Mouse (Mus musculus) splenic B cell, adult 2 months (primary cell): ENCODE data around the gene Chl1.

Experiments used
- DNase-seq: peaks from one replicate; pipeline ENCODE4 v3.0.0-alpha.2; 2011; ENCODE audit warnings: low read depth, low spot score
- H3K27me3 ChIP-seq: 2 replicates; pipeline ENCODE4 v1.6.1; 2012; ENCODE audit warnings: mild to moderate bottlenecking, low read length, moderate library complexity, mixed read lengths; ENCODE audit not compliant: control insufficient read depth, poor library complexity, insufficient read depth, severe bottlenecking
- H3K36me3 ChIP-seq: 2 replicates; pipeline ENCODE4 v1.6.1; 2012; ENCODE audit warnings: mild to moderate bottlenecking, low read length, moderate library complexity, mixed read lengths; ENCODE audit not compliant: control insufficient read depth, poor library complexity, insufficient read depth, severe bottlenecking

Gene Chl1

GRCm38 (mm10) chr6:103514756-103515155 lies 4.4 kb downstream of the Chl1 start:
- no peak for DNase-seq
- Histone ChIP-seq H3K36me3 (no peaks in the 10 kb centered on the region), H3K27me3 (no peaks in the 10 kb centered on the region; the same call in 1 of the 2 replicates)

DNA sequence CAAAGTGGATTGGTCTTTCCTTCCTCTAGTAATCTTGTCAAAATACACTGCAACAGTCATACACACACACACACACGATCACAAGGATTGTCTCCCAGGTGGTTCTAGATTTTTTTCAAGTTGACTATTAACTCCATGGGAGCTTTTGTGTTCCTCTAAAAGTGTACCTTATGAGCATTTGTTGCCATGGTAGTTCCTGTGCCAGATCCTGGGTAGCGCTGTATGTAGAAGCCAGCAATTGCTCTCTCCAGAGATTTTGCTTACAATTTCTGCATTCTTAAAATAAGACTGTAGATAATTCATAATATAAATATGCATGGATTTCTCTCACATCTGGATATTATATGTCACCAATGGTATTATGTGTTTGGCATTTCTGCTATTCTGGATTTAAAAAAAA lies 9.2 kb downstream of the Chl1 start:
- no peak for DNase-seq
- H3K27me3 ChIP-seq, result no peaks in the 10 kb centered on the region
- no peaks in the 10 kb centered on the region for H3K36me3 ChIP-seq

DNA sequence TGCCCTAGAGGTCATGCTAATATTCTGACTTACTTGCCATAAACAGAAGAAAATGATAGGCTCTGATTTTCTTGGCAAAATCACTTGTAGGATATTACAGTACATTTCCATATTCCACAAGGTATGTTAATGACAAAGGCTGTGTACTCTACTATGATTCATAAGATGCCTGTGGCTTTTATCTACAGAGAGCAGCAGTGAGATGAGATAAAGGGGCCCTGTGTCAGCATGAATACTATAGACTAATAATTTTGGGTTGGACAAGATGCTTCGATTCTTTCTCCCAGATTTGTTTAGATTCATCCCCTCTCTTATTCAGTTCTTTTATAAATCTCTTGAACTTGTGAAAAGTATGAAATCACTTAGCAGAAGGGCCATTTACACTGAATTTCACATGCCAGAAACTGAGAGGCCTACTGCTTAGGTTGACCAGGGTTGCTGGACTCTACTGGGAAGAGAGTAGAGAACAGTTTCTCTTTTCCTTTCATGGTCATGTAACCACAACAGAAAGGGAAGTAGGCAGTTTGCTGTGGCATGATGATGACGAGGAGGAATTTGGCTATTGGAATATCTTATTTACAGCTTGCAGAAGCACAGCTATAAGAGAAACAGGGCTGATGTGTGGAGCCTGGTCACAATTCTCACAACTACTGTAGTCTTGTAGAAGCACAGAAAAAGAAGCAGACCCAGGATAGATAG lies 15.1 kb downstream of the Chl1 start:
- no peaks in the 10 kb centered on the region; the same call in 1 of the 2 replicates for H3K27me3 ChIP-seq
- no peaks in the 10 kb centered on the region for H3K36me3 ChIP-seq
- DNase-seq, result no peak

DNA sequence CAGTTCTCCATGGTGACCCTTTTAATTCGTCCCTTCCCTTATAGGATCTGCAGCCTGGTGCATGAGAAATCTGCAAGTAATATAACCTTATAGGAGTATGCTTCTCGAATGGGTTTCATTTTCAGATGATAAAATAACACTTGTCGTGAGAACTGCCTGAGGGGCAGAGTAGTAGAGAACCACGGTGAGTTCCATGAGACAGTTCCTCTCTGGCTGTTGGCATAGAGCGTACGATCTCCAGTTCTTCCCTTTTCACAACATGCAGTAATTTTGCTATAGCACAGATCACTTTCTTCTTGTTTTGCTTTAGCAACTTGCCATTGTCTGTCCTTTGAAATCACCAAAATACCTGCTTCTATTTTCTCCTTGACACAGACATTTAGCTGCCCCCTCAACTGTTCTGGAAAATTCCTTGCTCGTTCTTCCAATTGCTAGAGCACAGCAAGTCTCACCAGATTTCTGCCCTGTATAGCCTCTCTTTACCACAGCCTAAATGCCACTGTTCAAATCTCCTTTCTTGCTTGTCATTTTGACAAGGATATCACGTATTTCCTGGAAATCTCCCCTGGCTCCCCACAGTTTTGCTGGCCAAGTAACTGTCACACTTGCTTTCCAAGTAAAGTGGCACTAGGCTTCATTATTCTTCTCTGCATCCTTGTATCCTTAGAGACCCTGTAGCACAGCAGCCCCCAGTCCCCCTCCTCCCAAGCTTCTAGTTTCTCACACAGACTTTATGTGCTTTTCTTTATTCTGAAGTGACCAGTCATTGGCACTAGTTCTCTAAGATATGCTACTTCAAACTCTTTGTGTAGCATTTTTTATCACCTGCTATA lies 16.8 kb downstream of the Chl1 start:
- H3K36me3 ChIP-seq, result no peaks in the 10 kb centered on the region
- DNase-seq, result no peak
- no peaks in the 10 kb centered on the region; the same call in 1 of the 2 replicates for H3K27me3 ChIP-seq

- DNase-seq, result no peak
- Histone ChIP-seq H3K27me3 (no peaks in the 10 kb centered on the region), H3K36me3 (no peaks in the 10 kb centered on the region)
These were observed 22.7 kb downstream of the Chl1 start for GRCm38 (mm10) chr6:103533048-103533447.

GRCm38 (mm10) chr6:103534027-103534426 lies 23.6 kb downstream of the Chl1 start:
- no peaks in the 10 kb centered on the region for H3K27me3 ChIP-seq
- no peak for DNase-seq
- H3K36me3 ChIP-seq, result no peaks in the 10 kb centered on the region

DNA sequence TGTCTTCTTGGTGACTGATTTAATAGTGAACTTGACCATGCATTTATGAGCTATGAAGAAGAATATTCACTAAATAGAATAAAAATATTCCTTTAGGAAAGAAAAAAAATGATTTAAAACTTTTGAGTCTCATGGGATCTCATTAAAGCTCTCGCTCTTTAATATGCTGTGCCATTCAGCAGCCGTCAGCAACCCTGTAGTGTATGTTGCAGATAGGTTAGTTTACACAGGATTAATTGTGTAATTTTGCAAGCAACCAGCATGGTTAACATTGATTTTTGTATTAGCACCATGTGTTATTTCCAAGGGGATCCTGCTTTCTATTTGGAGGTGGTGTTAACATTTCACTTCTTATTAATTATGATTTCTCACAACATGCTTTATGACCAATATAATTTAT lies 32.2 kb downstream of the Chl1 start:
- no peaks in the 10 kb centered on the region for H3K27me3 ChIP-seq
- H3K36me3 ChIP-seq, result no peaks in the 10 kb centered on the region
- no peak for DNase-seq

DNA sequence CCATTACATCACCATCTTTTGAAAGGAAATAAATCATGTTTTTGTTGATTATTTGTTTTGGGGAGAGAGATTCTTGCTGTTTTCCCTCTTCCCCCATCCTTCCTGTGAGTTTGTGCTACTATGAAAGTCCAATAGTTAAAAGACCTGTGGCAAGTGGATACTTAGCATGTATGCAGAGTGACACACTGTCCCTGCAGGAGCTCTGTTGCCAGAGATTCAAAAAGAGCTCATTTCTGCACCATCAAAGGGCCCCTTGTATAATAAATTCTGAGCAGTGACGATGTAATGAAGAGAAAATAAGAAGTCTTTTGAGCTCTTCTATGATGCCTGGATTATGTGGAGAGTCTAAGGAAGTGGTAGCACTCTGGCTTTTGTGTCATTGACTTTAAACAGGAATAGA lies 33.4 kb downstream of the Chl1 start:
- H3K36me3 ChIP-seq, result no peaks in the 10 kb centered on the region
- no peak for DNase-seq
- no peaks in the 10 kb centered on the region for H3K27me3 ChIP-seq

DNA sequence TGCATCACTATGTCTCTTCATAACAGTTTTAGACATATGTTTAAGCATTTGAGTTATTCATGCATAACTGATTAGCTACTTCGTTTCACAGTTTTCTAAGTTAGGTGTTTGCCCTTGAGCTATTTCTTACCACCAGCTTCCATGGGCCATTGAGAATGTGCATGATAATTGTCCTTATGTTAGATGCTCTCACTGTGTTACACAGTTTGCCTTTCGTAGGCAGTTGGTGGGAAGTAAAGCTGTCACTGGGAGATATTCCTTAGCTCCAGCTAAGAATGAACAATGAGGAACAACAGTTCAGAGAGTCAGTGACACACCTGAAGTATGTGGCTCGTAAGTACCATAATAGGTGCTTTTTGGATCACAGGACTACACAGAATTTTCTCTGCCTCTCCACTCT lies 35.9 kb downstream of the Chl1 start:
- DNase-seq, result no peak
- Histone ChIP-seq H3K27me3 (no peaks in the 10 kb centered on the region), H3K36me3 (no peaks in the 10 kb centered on the region)

GRCm38 (mm10) chr6:103549929-103550328 lies 39.5 kb downstream of the Chl1 start:
- H3K27me3 ChIP-seq, result no peaks in the 10 kb centered on the region
- no peak for DNase-seq
- H3K36me3 ChIP-seq, result no peaks in the 10 kb centered on the region

DNA sequence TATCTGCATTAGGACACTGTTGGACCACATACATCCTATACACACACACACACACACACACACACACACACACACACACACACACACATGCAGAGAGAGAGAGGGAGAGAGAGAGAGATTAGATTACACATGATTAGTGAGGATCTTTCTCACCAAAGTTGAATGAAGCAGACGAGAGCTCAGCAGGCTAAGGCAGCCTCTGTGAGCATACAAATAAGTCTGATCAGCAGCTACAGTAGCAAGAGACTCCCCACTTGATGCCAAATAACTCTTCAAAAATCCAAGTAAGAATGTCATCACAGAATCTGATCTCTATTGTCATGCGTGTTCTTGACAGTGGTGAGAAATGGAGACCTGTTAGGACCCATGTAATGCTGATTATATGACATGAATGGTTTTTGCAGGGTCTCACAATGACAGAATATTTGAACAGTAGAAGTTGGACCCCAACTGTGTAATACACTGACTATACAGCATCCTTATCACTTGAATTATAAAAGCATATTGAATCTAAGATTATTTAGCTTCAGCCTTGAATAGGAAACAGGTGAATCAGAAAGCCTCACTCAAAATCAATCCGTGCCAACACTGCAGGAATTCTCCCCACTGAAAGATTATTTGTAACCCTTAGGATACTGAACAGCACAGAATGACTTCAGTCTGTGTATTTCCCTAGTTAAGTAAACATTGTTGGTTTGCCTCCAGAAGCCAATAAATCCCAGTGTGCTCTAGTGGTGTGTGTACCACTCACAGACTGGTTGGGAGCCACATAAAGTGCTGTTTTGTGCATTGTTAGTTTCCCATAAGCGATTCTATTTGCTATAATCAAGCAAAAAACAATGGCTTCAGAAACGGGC lies 47.9 kb downstream of the Chl1 start:
- Histone ChIP-seq H3K27me3 (no peaks in the 10 kb centered on the region), H3K36me3 (no peaks in the 10 kb centered on the region)
- DNase-seq, result no peak

DNA sequence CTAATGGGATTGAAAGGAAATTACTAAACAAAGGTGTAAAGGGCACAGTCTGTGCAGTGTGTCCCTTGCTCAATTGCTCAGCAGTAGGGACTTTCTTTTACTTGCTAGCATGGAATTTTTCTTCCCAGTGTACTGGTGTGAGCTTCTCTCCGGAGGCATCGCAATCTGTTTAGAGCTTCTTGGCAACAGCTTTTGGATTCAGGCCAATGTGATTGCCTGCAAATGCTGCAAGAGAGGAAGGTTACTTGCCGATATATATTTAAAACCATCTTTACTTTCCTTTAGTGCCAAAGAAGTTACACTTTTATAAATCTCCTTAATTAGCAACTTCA lies 48.5 kb downstream of the Chl1 start:
- no peak for DNase-seq
- Histone ChIP-seq H3K36me3 (no peaks in the 10 kb centered on the region), H3K27me3 (no peaks in the 10 kb centered on the region)

DNA sequence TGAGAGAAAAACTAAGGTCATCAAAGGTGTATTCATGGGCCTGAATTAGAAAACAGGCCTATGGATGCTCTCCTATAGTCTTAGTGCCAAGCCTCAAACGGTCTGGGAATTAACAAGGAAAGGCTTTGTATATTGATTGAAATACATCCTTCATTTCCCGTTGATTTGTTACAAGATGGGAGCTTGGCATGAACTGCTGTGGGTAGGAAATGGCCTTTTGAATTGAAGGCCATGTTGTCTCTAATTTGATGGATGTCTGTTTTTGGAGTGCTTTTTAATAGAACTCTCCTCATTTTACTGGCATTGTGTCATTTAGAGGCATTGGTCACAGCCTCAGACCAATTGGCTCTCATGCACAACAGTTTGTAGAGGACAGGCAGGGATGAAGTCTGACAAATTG lies 49.0 kb downstream of the Chl1 start:
- no peaks in the 10 kb centered on the region for H3K36me3 ChIP-seq
- DNase-seq, result no peak
- no peaks in the 10 kb centered on the region for H3K27me3 ChIP-seq

DNA sequence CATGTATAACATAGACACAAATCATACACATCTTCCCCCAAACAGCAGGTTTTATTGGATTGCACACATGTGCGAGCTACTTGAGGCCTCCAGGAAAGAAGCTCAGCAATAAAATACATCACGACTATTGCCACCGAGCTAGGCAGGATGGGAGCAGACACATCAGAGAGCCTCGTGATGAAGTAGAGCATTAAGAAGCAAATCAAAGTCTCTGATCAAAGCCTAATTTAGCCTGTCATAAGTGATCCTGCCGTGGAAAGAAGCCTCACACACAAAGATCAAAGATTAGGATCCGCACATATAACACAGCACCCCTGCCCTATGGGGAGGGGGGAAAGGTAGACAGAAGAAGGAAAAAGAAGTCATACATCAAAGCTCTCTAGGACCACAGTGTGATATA lies 54.4 kb downstream of the Chl1 start:
- H3K27me3 ChIP-seq, result no peaks in the 10 kb centered on the region
- DNase-seq, result no peak
- H3K36me3 ChIP-seq, result no peaks in the 10 kb centered on the region

DNA sequence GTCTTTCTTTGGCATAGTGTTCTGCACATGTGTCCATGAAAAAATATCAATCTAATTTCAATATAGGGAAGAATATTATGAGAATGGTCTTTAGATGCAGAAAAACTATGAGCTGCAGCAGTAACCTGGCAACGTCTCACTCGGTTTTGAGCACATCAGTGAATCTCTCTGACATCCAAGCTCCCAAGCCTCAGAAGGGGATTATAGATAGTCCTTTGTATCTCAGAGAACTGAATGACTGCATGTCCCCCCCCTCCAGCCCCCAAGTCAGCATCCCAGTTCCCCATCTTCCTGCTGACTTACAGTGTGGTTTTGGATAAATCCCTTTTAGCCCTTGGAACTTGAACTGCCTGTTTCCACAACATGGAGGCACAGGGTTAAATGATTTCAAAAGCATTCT lies 56.9 kb downstream of the Chl1 start:
- no peak for DNase-seq
- Histone ChIP-seq H3K36me3 (no peaks in the 10 kb centered on the region), H3K27me3 (no peaks in the 10 kb centered on the region)
